8 mouse cellular contexts compared by ENCODE assay signal in the genomic region with DNA sequence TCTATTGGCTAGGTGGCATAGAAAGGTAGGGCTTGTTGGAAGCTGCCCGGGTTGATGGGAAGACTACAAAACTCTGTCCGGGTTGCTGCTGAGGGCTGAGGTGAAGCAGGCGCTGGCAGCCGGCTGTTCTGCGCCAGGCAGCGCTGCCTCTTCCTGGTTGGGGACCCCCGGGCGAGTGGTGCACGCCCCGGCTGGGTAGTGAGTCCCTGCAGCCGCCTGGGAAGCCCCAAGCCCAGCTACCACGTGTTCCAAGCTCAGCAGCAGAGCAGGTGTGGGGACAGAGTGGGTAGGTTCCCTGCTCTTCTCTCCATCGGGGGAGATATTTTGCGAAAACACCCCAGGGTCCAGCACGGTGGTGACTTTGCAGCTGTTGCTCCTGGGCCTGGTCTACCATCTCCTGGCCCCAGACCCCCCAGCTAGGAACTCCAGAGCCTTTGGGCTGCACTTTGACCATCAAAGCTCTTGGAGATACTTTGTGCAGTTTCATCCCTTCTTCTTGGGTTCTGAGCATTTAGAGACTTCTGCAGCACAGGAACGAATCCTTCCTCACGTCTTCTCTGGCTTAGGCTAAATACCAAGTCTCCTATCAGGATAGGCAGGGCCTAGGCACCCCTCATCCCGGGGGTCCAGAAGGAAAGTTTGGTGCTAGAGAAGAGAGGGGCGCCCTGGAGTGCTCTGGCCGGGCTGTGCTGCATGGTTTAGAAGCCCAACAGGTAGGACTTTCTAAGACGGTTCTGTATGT. TPM values are rescaled to one million over a fixed set of nuclear protein-coding genes. Genes with fewer than 3 reads are reported as not detected.
DNase-seq lines count a peak whose midpoint lies in the region; ATAC-seq lines count a peak whose summit lies in the region.

No protein-coding gene starts in this region.

- 4% methylated on average over 21 of the region's 21 CpGs for WGBS in hindbrain, embryonic 11.5 days
- WGBS in liver, embryonic 15.5 days (ENCODE audit: insufficient replicate concordance), result 1% methylated on average over 21 of the region's 21 CpGs

- DNase-seq in cerebellum, adult 11 months, result peak; percentile 11
- no peak for DNase-seq in cerebellum, postnatal 36 days
- peak; percentile 34 for DNase-seq in 416B (ENCODE audit: low read depth)
- peak; percentile 50 for DNase-seq in cerebellum, postnatal 10 days
- DNase-seq in hindbrain, embryonic 11.5 days (ENCODE audit: low spot score), result peak; percentile 57
- peak; percentile 38 for DNase-seq in splenic B cell, adult 2 months (ENCODE audit: low read depth, low spot score)
- no peak for DNase-seq in c-Kit-positive CD71-positive TER-119-positive erythroid progenitor cells, embryonic 14.5 days (ENCODE audit: low spot score)

- H3K4me3 ChIP-seq in hindbrain, embryonic 11.5 days (ENCODE audit: low read depth, low read length), result peak overlapping the region; percentile 80
- peak overlapping the region; percentile 93 for H3K4me3 ChIP-seq in liver, embryonic 15.5 days (replicated peaks)

- peak overlapping the region; percentile 84 for H3K4me2 ChIP-seq in hindbrain, embryonic 11.5 days (replicated peaks; ENCODE audit: low read depth, low read length)
- peak overlapping the region; percentile 95 for H3K4me2 ChIP-seq in liver, embryonic 15.5 days

- peaks cover 11% of the 10 kb centered on the region for H3K27me3 ChIP-seq in hindbrain, embryonic 11.5 days (ENCODE audit: control insufficient read depth, insufficient read depth, low read length)
- H3K27me3 ChIP-seq in liver, embryonic 15.5 days, result peaks cover 50% of the 10 kb centered on the region
- no peaks in the 10 kb centered on the region for H3K27me3 ChIP-seq in splenic B cell, adult 2 months (ENCODE audit: control insufficient read depth, insufficient read depth, low read length, poor library complexity, severe bottlenecking)

- H3K9ac ChIP-seq in hindbrain, embryonic 11.5 days (ENCODE audit: low read depth, low read length), result peak overlapping the region; percentile 89
- peak overlapping the region; percentile 89 for H3K9ac ChIP-seq in liver, embryonic 15.5 days

- no peaks in the 10 kb centered on the region for H3K36me3 ChIP-seq in hindbrain, embryonic 11.5 days (ENCODE audit: control insufficient read depth, insufficient read depth, low read length)
- no peaks in the 10 kb centered on the region for H3K36me3 ChIP-seq in liver, embryonic 15.5 days (replicated peaks)
- H3K36me3 ChIP-seq in splenic B cell, adult 2 months (ENCODE audit: control insufficient read depth, insufficient read depth, low read length, poor library complexity, severe bottlenecking), result no peaks in the 10 kb centered on the region

- H3K9me3 ChIP-seq in hindbrain, embryonic 11.5 days (ENCODE audit: control insufficient read depth, low read length), result no peaks in the 10 kb centered on the region
- H3K9me3 ChIP-seq in liver, embryonic 15.5 days (replicated peaks), result no peaks in the 10 kb centered on the region

- peak overlapping the region; percentile 87 for H3K27ac ChIP-seq in hindbrain, embryonic 11.5 days (ENCODE audit: low read depth, low read length)
- H3K27ac ChIP-seq in liver, embryonic 15.5 days (replicated peaks), result peak overlapping the region; percentile 91

- peaks cover 9% of the 10 kb centered on the region for H3K4me1 ChIP-seq in hindbrain, embryonic 11.5 days (replicated peaks; ENCODE audit: control insufficient read depth, insufficient read depth, low read length)
- H3K4me1 ChIP-seq in liver, embryonic 15.5 days (replicated peaks), result peaks cover 67% of the 10 kb centered on the region

- no peak for ATAC-seq in hindbrain, embryonic 11.5 days (ENCODE audit: low FRiP score)
- peak; percentile 17; the same call in 1 of the 2 replicates for ATAC-seq in liver, embryonic 15.5 days (ENCODE audit: insufficient read depth)

RNA-seq across cellular contexts. Expression of gene Chst11, which starts 1.1 kb away (rescaled TPM):
- polyA plus RNA-seq in hindbrain, embryonic 11.5 days (2014; fragmentation: Nextera tagmentation; extraction: Ambion mirVana), result 2.2 and 2.3 TPM in 2 replicates
- 1.2 TPM in 2 replicates for polyA plus RNA-seq in liver, embryonic 15.5 days (2015; fragmentation: Nextera tagmentation; extraction: Ambion mirVana)

Comparison
In these comparisons a context has a peak if more than half of its experiments do, and no peak if none do; other contexts are left out.
1. DNase-seq: peak in cerebellum, adult 11 months (single experiment), 416B (single experiment), cerebellum, postnatal 10 days (2 of 2), hindbrain, embryonic 11.5 days (single experiment) and splenic B cell, adult 2 months (single experiment); none in cerebellum, postnatal 36 days (0 of 2) and c-Kit-positive CD71-positive TER-119-positive erythroid progenitor cells, embryonic 14.5 days (single experiment).